Comparison of ENCODE assay signal across 8 mouse cellular contexts in the genomic region with DNA sequence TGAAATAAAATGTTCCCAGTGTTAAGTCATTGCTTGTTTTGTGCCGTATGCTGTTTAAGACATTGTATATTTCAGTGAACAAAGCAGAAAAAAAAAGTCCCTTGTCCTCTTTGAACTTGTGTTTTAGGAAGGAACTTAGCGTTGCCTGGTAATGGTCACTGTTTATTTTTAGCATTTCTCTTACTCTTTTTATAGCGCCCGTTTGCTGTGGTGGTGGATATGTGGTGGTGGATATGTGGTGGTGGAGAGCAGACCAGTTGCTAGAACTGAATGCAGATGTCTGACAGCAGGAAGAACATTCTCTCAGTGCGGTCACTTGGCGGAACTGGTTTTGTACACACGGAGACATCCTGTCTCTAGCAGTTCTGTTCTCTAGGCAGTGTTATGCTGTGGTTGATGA. TPM values are rescaled to one million over a fixed set of nuclear protein-coding genes. Genes with fewer than 3 reads are reported as not detected.
A peak's percentile ranks its signal among the peaks of the same experiment; 100 is the strongest.
DNase-seq lines count a peak whose midpoint lies in the region; ATAC-seq lines count a peak whose summit lies in the region.

No protein-coding gene starts in this region.

- no peak overlapping the region for H3K27ac ChIP-seq in neural tube, embryonic 15.5 days (replicated peaks)
- H3K27ac ChIP-seq in midbrain, embryonic 16.5 days (ENCODE audit: low read length) = no peak overlapping the region

- H3K4me1 ChIP-seq in neural tube, embryonic 15.5 days = 0 out of 2 replicates have a peak, but pooled peaks cover 3% of the 10 kb centered on the region
- no peaks in the 10 kb centered on the region for H3K4me1 ChIP-seq in midbrain, embryonic 16.5 days (ENCODE audit: control insufficient read depth, insufficient read depth, low read length)

- peak; percentile 97 for ATAC-seq in activated CD4-positive, CD25-positive, alpha-beta regulatory T cell, adult 4 months
- peak; percentile 98 for ATAC-seq in megakaryocyte progenitor cell, adult 5-6 weeks (replicated peaks; ENCODE audit: poor library complexity)
- ATAC-seq in neural tube, embryonic 15.5 days (ENCODE audit: low FRiP score) = no peak
- no peak for ATAC-seq in midbrain, embryonic 16.5 days

- H3K9me3 ChIP-seq in neural tube, embryonic 15.5 days (replicated peaks) = no peaks in the 10 kb centered on the region
- no peaks in the 10 kb centered on the region for H3K9me3 ChIP-seq in midbrain, embryonic 16.5 days (replicated peaks; ENCODE audit: control insufficient read depth, low read length, poor library complexity, severe bottlenecking)

- H3K4me2 ChIP-seq in neural tube, embryonic 15.5 days = no peak overlapping the region
- H3K4me2 ChIP-seq in midbrain, embryonic 16.5 days (ENCODE audit: low read length) = no peak overlapping the region

- H3K4me3 ChIP-seq in neural tube, embryonic 15.5 days (replicated peaks) = no peak overlapping the region
- no peak overlapping the region for H3K4me3 ChIP-seq in midbrain, embryonic 16.5 days (ENCODE audit: low read depth, low read length)

- H3K9ac ChIP-seq in neural tube, embryonic 15.5 days (replicated peaks) = no peak overlapping the region
- H3K9ac ChIP-seq in midbrain, embryonic 16.5 days (ENCODE audit: low read depth, low read length) = no peak overlapping the region

- H3K27me3 ChIP-seq in neural tube, embryonic 15.5 days (replicated peaks) = no peaks in the 10 kb centered on the region
- no peaks in the 10 kb centered on the region for H3K27me3 ChIP-seq in midbrain, embryonic 16.5 days (ENCODE audit: control insufficient read depth, insufficient read depth, low read depth, low read length)

- 84% methylated on average over 7 of the region's 7 CpGs for WGBS in neural tube, embryonic 15.5 days
- 92% methylated on average over 7 of the region's 7 CpGs for WGBS in midbrain, embryonic 16.5 days

- peak; percentile 29 for DNase-seq in kidney, adult 9 months
- no peak for DNase-seq in kidney, adult 11 months
- peak; percentile 87 for DNase-seq in induced T-regulatory cell, adult 2 months (ENCODE audit: low read depth)
- DNase-seq in gastrocnemius, adult 8-10 months (ENCODE audit: low spot score in 2 of 2) = no peak

- H3K36me3 ChIP-seq in neural tube, embryonic 15.5 days = peaks cover 27% of the 10 kb centered on the region
- H3K36me3 ChIP-seq in midbrain, embryonic 16.5 days (ENCODE audit: control insufficient read depth, insufficient read depth, low read length) = peaks cover 16% of the 10 kb centered on the region

RNA-seq across cellular contexts. Expression of gene Cops4, which starts 8.1 kb away (rescaled TPM):
- polyA plus RNA-seq in activated CD4-positive, CD25-positive, alpha-beta regulatory T cell, adult 4 months (2017; shearing (Covaris generic)) = 100 to 1,000 TPM in 1 of 2 experiments, 10 to 100 TPM in 1; 97.9 to 108 TPM
- 87.1 and 98.6 TPM in 2 replicates for total RNA-seq in megakaryocyte progenitor cell, adult 5-6 weeks (2015)
- total RNA-seq in megakaryocyte progenitor cell, adult 5-6 weeks (2017) = 137 and 159 TPM in 2 replicates
- 177 and 183 TPM in 2 replicates for polyA plus RNA-seq in neural tube, embryonic 15.5 days (2015; fragmentation: Nextera tagmentation; extraction: Ambion mirVana)
- 177 TPM in 2 replicates for polyA plus RNA-seq in midbrain, embryonic 16.5 days (2015; fragmentation: Nextera tagmentation; extraction: Ambion mirVana)
- total RNA-seq in gastrocnemius, adult 8-10 months (2022) = 100 to 1,000 TPM; 110 to 118 (median 113) TPM

RNA-seq across cellular contexts. Expression of gene Lin54, which starts 25.7 kb away (rescaled TPM):
- 10 to 100 TPM in 1 of 2 experiments, 1 to 10 TPM in 1; 8.0 to 10.8 TPM for polyA plus RNA-seq in activated CD4-positive, CD25-positive, alpha-beta regulatory T cell, adult 4 months (2017; shearing (Covaris generic))
- 25.5 and 31.1 TPM in 2 replicates for total RNA-seq in megakaryocyte progenitor cell, adult 5-6 weeks (2015)
- 30.1 and 44.3 TPM in 2 replicates for total RNA-seq in megakaryocyte progenitor cell, adult 5-6 weeks (2017)
- polyA plus RNA-seq in neural tube, embryonic 15.5 days (2015; fragmentation: Nextera tagmentation; extraction: Ambion mirVana) = 6.0 and 7.5 TPM in 2 replicates
- 7.9 and 8.3 TPM in 2 replicates for polyA plus RNA-seq in midbrain, embryonic 16.5 days (2015; fragmentation: Nextera tagmentation; extraction: Ambion mirVana)
- total RNA-seq in gastrocnemius, adult 8-10 months (2022) = 1 to 10 TPM; 4.9 to 8.1 (median 5.5) TPM

RNA-seq across cellular contexts. Expression of gene Plac8, which starts 45.9 kb away (rescaled TPM):
- 10 to 100 TPM in 1 of 2 experiments, 1 to 10 TPM in 1; 4.2 to 12.0 TPM for polyA plus RNA-seq in activated CD4-positive, CD25-positive, alpha-beta regulatory T cell, adult 4 months (2017; shearing (Covaris generic))
- total RNA-seq in megakaryocyte progenitor cell, adult 5-6 weeks (2015) = 4,454 and 4,759 TPM in 2 replicates
- 3,425 and 3,832 TPM in 2 replicates for total RNA-seq in megakaryocyte progenitor cell, adult 5-6 weeks (2017)
- 0.78 and 73.0 TPM in 2 replicates for polyA plus RNA-seq in neural tube, embryonic 15.5 days (2015; fragmentation: Nextera tagmentation; extraction: Ambion mirVana)
- 0.50 and 0.51 TPM in 2 replicates for polyA plus RNA-seq in midbrain, embryonic 16.5 days (2015; fragmentation: Nextera tagmentation; extraction: Ambion mirVana)
- total RNA-seq in gastrocnemius, adult 8-10 months (2022) = under 1 TPM in 3 of 4 experiments, not detected in 1; 0.36 to 0.46 (median 0.40) TPM

Comparison
In these comparisons a context has a peak if more than half of its experiments do, and no peak if none do; other contexts are left out.
1. DNase-seq: peak in kidney, adult 9 months (single experiment) and induced T-regulatory cell, adult 2 months (single experiment); none in kidney, adult 11 months (single experiment) and gastrocnemius, adult 8-10 months (0 of 2).
2. ATAC-seq: peak in activated CD4-positive, CD25-positive, alpha-beta regulatory T cell, adult 4 months (single experiment) and megakaryocyte progenitor cell, adult 5-6 weeks (single experiment); none in neural tube, embryonic 15.5 days (single experiment) and midbrain, embryonic 16.5 days (single experiment).